Mouse (Mus musculus) activated CD4-positive, CD25-positive, alpha-beta regulatory T cell, adult 4 months (primary cell): ENCODE results near the gene Hist1h2ah. TPM values are rescaled to one million over a fixed set of nuclear protein-coding genes. Genes with fewer than 3 reads are reported as not detected.

Experiments used
- ATAC-seq: one replicate; pipeline ENCODE4 v1.8.0; 2017
- polyA plus RNA-seq, 2 experiments: library from polyadenylated mRNA; unstranded; fragments of 100-300 nt; shearing (Covaris generic); gene quantifications; one replicate each; pipeline ENCODE4 v1.2.1; 2017

Gene Hist1h2ah
- polyA plus RNA-seq, 2 experiments from 2014 or later, result 174 TPM; not detected in 1

- no peak for ATAC-seq
Observed at GRCm38 (mm10) chr13:22039364-22039763, 4.0 kb upstream of the Hist1h2ah start.

DNA sequence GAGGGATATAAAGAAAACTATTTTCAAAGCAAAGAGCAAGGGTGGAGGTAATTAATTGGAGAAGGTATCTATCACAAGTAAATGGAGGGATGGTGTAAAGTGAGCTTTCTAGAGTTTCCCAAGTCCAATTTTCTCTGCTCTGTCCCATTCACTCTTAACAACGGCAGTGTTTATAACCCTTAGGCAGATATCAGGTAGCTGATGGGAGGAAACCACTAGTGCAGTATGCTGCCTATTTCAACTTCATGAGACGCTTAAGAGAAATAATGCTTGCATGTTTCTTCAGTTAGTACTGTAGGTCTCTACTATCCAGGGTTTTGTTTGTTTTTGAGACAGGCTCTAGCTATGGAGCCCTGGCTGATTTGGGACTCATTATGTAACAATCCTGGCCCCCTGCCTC is 2.0 kb upstream of the Hist1h2ah start:
- no peak for ATAC-seq

DNA sequence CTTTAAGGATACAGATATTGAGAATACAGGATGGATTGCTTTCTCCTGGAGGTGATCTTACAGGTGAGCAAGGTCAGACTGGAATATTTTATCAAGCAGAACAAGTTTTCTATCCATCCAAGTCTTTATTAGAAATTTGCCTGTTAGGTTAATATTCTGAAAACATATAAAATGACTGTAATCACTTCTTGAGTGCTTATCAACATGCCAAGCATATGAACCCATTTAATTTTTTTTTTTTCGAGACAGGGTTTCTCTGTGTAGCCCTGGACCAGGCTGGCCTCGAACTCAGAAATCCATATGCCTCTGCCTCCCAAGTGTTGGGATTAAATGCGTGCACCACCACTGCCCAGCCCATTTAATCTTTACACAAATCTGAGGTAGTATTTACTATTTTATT is 1.6 kb upstream of the Hist1h2ah start:
- ATAC-seq, result no peak

DNA sequence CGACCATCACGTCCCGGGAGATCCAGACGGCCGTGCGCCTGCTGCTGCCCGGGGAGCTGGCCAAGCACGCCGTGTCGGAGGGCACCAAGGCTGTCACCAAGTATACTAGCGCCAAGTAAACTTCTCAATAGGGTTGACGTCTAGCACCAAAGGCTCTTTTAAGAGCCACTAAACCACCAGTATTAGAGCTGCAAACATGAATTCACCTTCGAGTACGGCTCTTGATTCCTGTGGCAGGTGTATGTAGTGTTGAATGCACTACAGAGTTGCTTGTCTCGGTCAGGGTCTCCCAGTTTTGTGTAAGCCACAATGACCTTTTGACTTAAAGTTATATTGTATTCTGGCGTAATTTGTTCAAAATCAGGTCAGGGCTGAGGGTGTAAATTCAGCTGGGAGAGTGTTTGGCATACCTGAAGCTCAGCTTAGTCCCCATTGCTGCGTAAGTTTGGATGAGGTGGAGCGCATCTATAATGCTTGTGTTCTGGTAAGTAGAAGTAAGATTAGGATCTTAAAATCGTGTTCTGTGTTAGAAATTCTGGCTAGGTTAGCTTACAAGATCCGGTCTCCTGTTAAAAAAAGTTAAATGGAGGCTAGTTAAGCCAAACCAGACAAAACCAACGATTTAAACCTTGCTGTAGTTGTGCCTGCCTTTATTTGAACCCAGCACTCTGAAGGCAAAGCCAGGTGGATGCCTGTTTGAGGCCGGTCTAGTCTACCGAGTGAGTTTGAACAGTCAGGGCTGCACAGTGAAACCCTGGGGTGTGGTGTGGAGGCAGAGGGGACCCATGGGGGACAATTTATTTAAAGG is 985 bp upstream of the Hist1h2ah start:
- no peak for ATAC-seq

DNA sequence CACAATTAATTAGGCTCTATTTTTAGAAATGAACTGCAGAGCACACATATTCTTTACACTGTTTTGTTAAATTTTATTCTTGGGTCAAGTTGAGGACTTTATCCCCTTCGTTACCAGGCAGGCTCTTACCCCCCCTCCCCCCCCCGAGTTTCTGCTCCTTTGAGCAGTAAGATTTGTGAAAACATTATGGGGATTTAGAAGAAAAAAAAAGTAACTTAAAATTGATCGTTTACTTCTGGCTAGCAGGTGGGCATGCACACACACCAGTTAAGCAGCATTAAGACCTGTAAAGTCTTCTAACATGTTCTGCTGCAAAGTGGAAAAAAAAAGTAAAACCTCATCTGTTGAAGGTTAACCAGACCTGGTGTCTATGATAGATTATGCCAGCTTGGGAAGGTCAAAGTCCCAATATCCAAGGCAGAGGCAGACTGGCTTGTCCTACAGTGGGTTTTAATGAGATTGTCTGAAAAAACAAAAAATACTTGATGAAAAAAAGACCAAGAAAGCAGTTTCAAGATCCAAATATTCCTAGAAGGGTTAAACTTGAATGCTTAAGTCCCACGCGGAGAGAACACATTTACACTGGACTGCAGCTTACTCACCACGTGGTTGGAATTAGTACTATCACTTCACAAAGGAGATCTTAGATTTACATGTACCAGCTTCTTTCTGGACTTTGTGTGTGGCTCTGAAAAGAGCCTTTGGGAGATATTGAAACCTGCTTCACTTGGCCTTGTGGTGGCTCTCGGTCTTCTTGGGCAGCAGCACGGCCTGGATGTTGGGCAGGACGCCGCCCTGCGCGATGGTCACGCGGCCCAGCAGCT is 713 bp downstream of the Hist1h2ah start:
- ATAC-seq, result no peak

DNA sequence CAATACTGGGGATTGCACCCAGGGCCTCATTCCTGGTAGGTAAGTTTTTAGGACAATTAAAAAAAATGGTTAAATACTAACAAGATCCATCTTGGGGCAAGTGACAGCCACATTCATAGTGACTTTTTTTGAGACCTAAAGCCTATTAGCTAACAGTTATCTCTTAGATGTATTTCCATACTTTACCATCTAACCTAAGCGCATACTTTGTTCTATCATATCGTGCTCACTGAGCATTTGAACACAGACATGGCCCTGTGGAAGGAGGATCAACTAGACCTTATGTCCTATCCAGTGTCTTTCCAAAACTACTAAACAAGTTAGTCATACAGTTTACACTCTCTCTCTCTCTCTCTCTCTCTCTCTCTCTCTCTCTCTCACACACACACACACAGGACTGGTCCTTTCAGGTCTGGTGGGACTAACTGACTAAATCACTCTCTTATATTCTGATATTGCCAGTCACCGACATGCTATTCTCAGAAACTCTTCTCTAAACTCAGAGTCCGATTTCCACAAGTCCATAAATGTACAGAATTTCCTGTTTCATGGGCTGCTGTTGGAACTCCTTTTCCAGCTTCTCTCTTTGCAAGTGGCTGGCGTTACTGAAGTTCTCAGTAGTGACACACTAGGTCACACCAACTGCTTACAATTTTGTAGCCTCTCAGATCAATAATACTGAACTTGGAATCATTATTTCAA is 1.5 kb downstream of the Hist1h2ah start:
- no peak for ATAC-seq

GRCm38 (mm10) chr13:22030493-22030892 is 4.9 kb downstream of the Hist1h2ah start:
- ATAC-seq, result no peak

DNA sequence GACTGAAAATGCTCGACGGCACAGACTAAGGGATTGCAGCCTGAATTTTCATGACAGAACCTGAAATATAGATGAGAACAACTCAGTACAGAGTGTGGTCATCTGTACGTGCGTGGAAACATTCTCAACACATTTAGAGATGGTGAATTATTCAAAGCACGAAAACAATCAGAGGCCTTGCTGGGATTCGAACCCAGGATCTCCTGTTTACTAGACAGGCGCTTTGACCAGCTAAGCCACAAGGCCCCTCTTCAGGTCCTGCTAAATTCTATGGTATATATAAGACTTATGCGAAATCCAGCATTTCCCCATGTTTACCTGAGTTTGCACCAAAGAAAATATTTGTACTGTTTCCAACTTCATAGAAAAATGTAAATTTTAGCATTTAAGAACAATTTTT is 5.4 kb downstream of the Hist1h2ah start:
- no peak for ATAC-seq

DNA sequence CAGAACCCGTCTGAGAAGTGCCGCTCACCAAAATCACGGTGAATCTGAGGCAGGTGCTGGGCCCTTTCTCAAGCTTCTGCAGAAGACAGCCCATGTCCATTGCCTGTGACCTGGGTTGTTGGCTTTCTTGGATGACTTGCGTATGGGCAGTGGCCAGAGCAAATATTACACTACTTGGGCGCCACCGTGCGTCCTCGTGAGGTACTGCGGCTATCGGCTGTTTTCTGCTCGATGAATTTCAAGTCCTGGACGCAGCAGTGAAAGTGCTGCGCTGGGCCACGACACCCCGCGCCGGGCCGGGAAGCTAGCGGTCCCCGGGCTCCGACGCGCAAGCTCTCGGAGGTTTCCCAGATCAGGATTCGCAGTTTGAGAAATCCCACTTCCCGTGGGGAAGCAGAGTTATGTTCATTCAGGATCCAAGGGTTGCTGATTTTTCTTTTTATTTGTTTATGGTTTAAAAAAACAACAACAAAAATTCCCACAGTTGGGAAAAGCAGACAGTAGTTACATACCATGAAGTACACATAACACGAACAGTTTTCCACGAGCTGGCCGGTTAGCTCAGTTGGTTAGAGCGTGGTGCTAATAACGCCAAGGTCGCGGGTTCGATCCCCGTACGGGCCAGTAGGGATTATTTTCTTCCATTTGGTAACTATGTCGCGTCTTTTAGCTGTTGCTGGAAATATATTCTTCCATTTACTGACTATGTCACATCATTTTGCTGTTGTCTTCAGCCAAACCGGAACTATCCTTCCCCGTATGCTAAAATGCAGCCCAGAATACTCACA is 6.5 kb downstream of the Hist1h2ah start:
- peak; percentile 78 for ATAC-seq

GRCm38 (mm10) chr13:22026058-22027031 is 9.0 kb downstream of the Hist1h2ah start:
- ATAC-seq, result peak; percentile 64

DNA sequence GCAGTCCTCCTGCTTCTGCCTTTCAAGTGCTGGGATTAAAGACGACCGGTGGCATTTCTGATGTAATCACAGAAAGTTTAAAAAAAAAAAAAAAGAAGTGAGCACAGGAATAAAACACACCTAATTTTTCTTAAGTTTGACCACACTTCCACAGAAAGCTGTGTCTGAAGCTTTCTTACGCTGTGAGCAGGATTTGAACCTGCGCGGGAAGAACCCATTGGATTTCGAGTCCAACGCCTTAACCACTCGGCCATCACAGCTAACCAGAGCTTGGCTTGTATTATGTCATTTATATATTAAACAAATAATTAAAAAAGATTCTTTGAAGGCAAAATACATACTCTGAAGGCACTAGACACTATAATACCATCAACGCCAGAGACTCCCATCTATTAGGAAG is 13.1 kb downstream of the Hist1h2ah start:
- ATAC-seq, result peak; percentile 33

- no peak for ATAC-seq
Observed at GRCm38 (mm10) chr13:22021581-22021980, 13.8 kb downstream of the Hist1h2ah start.

DNA sequence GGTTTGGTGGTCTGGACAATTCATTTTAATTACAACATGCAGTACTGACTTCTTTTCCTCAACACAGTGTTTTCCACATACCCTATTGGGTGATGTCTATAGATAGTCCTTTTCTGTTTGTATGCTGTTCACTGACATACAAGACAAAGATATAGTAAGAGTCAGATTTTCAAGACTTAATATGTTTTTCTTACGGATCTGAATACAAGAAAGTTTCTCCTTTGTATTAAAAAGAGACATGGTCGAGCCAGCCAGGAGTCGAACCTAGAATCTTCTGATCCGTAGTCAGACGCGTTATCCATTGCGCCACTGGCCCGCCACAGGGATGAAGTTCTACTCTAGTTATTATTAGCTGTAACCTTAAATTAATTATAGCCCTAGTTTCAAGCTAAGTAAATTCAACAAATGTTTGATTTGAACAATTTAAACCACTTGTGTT is 14.4 kb downstream of the Hist1h2ah start:
- ATAC-seq, result peak; percentile 22

DNA sequence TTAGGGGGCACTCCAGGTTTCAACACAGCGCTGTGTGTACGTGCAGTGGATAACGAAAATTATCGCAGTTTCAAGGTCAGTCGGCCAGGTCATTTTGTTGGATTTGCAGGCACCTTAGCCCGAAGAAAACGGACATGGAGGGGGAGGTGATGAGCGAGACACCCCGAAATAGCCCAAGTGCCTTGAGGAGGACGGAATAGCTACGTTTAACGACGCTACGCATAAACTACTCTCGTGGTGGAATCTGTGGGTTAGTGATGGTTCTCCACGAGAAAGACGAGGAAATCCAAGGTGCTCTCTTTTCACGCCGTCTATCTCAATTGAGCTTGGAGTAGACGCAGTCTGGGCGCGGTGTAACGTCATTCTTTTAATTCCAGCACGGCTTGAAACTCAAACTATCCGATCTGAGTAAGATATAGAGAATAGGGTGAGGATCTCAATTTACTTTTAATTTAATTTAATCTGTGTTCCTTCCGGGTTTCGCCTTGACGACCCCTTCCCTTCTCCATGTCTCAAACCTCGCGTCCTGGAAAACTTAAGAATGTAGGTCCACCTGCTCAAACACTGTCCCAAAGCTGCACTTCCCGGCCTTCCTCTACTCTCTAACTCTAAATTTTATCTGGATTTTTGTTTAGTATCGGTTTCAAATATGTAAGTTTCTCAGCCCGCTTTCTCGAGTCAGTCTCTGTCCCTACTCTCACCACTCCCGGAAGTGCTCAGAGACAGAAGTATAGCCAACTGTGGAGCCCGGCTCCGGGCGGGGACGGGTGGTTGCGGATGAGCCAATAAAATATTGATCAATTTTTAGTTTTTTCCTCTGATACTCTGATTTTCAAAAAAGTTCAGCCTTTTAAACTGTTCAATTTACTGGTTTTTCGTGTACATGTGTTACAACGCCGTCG is 15.2 kb downstream of the Hist1h2ah start:
- peak; percentile 40 for ATAC-seq

GRCm38 (mm10) chr13:22015479-22016450 is 19.6 kb downstream of the Hist1h2ah start:
- ATAC-seq, result peak; percentile 84

DNA sequence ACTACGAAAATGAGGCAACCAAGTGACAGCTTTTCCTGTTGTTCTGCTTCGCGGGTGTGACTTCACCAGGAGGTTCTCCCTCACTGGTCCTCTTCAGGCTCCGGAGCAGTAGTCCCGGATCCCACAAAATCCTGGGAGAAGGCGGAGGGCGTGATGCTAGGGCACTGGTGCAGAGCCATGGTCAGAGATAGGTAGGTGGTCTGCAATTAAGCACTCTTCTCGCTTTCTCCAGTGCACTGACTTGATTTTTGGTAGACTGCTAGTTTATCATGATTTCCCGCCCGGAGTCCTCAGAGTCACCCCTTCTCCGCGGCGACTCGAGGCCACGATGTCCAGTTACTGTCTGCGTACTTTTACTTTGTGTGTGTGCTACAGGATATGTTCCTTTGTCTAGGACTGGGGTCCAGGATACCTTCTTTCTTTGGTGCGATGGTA is 20.9 kb downstream of the Hist1h2ah start:
- ATAC-seq, result no peak

DNA sequence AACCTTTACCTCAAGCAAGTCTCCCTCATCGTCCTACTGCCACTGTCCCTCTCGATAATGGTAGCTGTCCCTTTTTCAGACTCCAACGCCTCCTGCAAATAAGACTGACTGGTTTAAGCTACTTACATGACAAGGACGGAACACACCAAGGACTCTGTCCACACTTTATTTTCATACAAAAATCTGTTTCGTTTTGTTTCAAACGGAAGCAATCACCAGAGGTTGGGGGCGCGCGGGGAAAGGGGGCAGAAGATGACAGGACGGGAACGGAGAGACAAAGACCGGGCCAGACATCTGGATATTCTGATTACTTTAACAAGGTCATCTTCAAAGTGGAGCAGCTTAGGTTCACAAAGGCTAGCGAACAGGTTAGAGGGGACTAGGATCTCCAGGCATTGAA is 21.7 kb downstream of the Hist1h2ah start:
- no peak for ATAC-seq

GRCm38 (mm10) chr13:22009642-22010041 is 25.7 kb downstream of the Hist1h2ah start, which contains the start of gene Prss16:
Prss16 (minus strand) TSS chr13:22009742.
- ATAC-seq, result no peak

- ATAC-seq, result no peak
Observed at GRCm38 (mm10) chr13:22008707-22009106, 26.7 kb downstream of the Hist1h2ah start.
